Mouse (Mus musculus): Measurements from ENCODE around the gene Pdia5.

The Pdia5 gene

DNA sequence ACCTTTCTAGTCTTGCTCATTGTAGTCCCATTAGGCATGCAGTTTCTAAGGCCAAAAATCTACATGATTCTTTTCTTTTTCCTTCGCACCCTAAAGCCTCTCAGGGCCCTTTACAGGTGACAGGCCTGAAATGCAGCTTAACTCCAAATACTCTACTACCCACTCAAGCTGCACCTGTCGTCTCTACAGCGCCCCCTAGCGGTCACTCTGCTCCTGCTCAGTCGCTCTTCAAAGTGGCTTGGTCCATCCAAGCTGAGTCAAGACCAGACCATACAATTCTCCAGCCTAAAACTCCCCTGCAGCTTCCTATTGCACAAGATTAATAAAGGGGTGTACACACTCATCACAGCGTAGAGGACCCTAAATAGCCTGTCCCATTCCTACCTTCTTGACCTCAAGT lies 130.1 kb downstream of the Pdia5 start:
- DNase-seq (ENCODE audit: low spot score) = peak; percentile 27

DNA sequence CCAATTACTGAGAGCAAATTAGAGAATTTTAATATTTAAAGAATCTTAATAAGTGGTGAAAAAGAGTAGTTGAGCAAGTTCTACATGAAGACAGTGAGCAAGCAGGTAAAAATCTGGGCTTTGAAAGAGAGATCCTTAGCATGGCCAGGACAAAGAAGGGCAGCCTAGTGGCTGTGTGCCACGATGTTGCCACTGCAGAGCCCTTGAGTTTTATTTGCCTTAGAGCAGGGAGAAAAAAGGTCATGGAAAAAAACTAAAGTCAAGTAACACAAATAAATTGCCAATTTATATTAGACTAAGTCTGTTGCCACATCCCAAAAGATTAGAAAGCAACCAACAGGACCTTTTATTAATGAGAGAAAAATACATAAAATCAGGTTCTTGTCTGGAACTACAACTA lies 133.2 kb downstream of the Pdia5 start:
- DNase-seq (ENCODE audit: low spot score) = no peak
